Mouse (Mus musculus) lung, postnatal 36 days (tissue): ENCODE measurements around the gene Ehhadh.
A peak's percentile ranks its signal among the peaks of the same experiment; 100 is the strongest.

Experiments
- DNase-seq: peaks from one replicate; pipeline ENCODE4 v3.0.0; 2022; ENCODE audit warnings: mixed read lengths

Ehhadh gene

GRCm38 (mm10) chr16:21727421-21727820, 60.2 kb downstream of the Ehhadh start:
- peak; percentile 54 for DNase-seq

GRCm38 (mm10) chr16:21724261-21724660, 63.3 kb downstream of the Ehhadh start:
- DNase-seq, result no peak

- peak; percentile 77 for DNase-seq
Observed at GRCm38 (mm10) chr16:21719770-21720169, 67.8 kb downstream of the Ehhadh start.

GRCm38 (mm10) chr16:21714516-21714915, 73.1 kb downstream of the Ehhadh start:
- DNase-seq, result no peak
